Mouse (Mus musculus) CH12.LX (cell line): Measurements from ENCODE around the gene Ncapg2. TPM values are rescaled to one million over a fixed set of nuclear protein-coding genes. Genes with fewer than 3 reads are reported as not detected.
A peak's percentile ranks its signal among the peaks of the same experiment; 100 is the strongest.

Source experiments
- DNase-seq: peaks from one replicate; pipeline ENCODE4 v3.0.0-alpha.2; 2013; ENCODE audit errors: extremely low read depth
- H3K27ac ChIP-seq: 2 replicates; pipeline ENCODE4 v1.5.1; 2012; ENCODE audit warnings: low read depth, mild to moderate bottlenecking, control low read depth, moderate library complexity; ENCODE audit not compliant: insufficient read depth
- H3K27me3 ChIP-seq: replicated peaks from 2 replicates; pipeline ENCODE3; 2012; ENCODE audit warnings: inconsistent platforms
- H3K36me3 ChIP-seq, 2 experiments: replicated peaks in 1 of 2; 2 replicates each; pipeline versions ENCODE3 to v1.6.1; 2012; ENCODE audit warnings: inconsistent platforms in 1 of 2, low read length in 1 of 2, mild to moderate bottlenecking in 1 of 2, mixed read lengths in 1 of 2, moderate library complexity in 1 of 2; ENCODE audit not compliant: control insufficient read depth in 1 of 2, insufficient read depth in 1 of 2
- H3K4me1 ChIP-seq, 2 experiments: 2 replicates each; pipeline ENCODE4 v1.6.1; 2012; ENCODE audit warnings: inconsistent platforms in 1 of 2, moderate library complexity in 1 of 2; ENCODE audit not compliant: insufficient read depth in 2 of 2, control insufficient read depth in 1 of 2
- H3K4me2 ChIP-seq: 2 replicates; pipeline ENCODE4 v1.6.1; 2012; ENCODE audit warnings: low read depth, mild to moderate bottlenecking, control low read depth; ENCODE audit not compliant: poor library complexity, insufficient read depth, severe bottlenecking
- H3K4me3 ChIP-seq, 3 experiments: fragments of 150-350 bp in 1 of 3; sonication (generic) in 1 of 3; replicated peaks in 1 of 3; 2 replicates each; pipeline versions ENCODE3 to v1.5.1; 2011 to 2012; ENCODE audit warnings: low read depth in 2 of 3, low read length in 2 of 3, mild to moderate bottlenecking in 2 of 3, moderate library complexity in 2 of 3, control low read depth in 1 of 3, improper control_type of control experiment in 1 of 3, inconsistent platforms in 1 of 3, mixed read lengths in 1 of 3; ENCODE audit not compliant: poor library complexity in 1 of 3
- H3K79me2 ChIP-seq: replicated peaks from 2 replicates; pipeline ENCODE4 v1.6.1; 2012; ENCODE audit warnings: mild to moderate bottlenecking, moderate library complexity; ENCODE audit not compliant: control insufficient read depth, poor library complexity, insufficient read depth, severe bottlenecking; ENCODE audit errors: extremely low read depth
- H3K9ac ChIP-seq: 2 replicates; pipeline ENCODE4 v1.6.1; 2012; ENCODE audit warnings: low read depth, mild to moderate bottlenecking, control low read depth, moderate library complexity; ENCODE audit not compliant: insufficient read depth
- H3K9me3 ChIP-seq: replicated peaks from 2 replicates; pipeline ENCODE3; 2012; ENCODE audit warnings: low read length, inconsistent platforms, mixed read lengths
- BHLHE40 ChIP-seq: IDR thresholded peaks from 2 replicates; pipeline ENCODE4 v1.6.1; 2011; ENCODE audit warnings: mild to moderate bottlenecking, low read depth, low read length, improper control_type of control experiment
- CHD2 ChIP-seq: IDR thresholded peaks from 2 replicates; pipeline ENCODE4 v1.6.1; 2011; ENCODE audit warnings: low read length, improper control_type of control experiment
- CTCF ChIP-seq, 2 experiments: IDR thresholded peaks in 1 of 2; conservative IDR thresholded peaks in 1 of 2; 2 replicates each; pipeline ENCODE4 v1.5.1; 2011 to 2012; ENCODE audit warnings: low read depth in 2 of 2, low read length in 2 of 2, improper control_type of control experiment in 1 of 2, inconsistent platforms in 1 of 2, mild to moderate bottlenecking in 1 of 2, moderate library complexity in 1 of 2
- EP300 ChIP-seq: IDR thresholded peaks from 2 replicates; pipeline ENCODE4 v1.6.1; 2011; ENCODE audit warnings: low read length, improper control_type of control experiment
- GABPA ChIP-seq: IDR thresholded peaks from 2 replicates; pipeline ENCODE4 v1.6.1; 2012; ENCODE audit warnings: low read depth, low read length, improper control_type of control experiment, inconsistent platforms; ENCODE audit not compliant: insufficient replicate concordance
- IRF4 ChIP-seq: IDR thresholded peaks from 2 replicates; pipeline ENCODE4 v1.6.1; 2014; ENCODE audit warnings: low read depth, mild to moderate bottlenecking, inconsistent platforms, low read length, improper control_type of control experiment
- JUN ChIP-seq: IDR thresholded peaks from 2 replicates; pipeline ENCODE4 v1.6.1; 2011; ENCODE audit warnings: low read depth, mild to moderate bottlenecking, low read length, improper control_type of control experiment, moderate library complexity; ENCODE audit not compliant: insufficient read depth
- MAFK ChIP-seq: IDR thresholded peaks from 2 replicates; pipeline ENCODE4 v1.6.1; 2011; ENCODE audit warnings: low read length, improper control_type of control experiment; ENCODE audit not compliant: insufficient replicate concordance
- MAX ChIP-seq: IDR thresholded peaks from 2 replicates; pipeline ENCODE4 v1.6.1; 2011; ENCODE audit warnings: low read length, improper control_type of control experiment
- MXI1 ChIP-seq: IDR thresholded peaks from 2 replicates; pipeline ENCODE4 v1.6.1; 2011; ENCODE audit warnings: mild to moderate bottlenecking, low read depth, low read length, improper control_type of control experiment
- MYC ChIP-seq: IDR thresholded peaks from 2 replicates; pipeline ENCODE4 v1.6.1; 2011; ENCODE audit warnings: low read depth, mild to moderate bottlenecking, improper control_type of control experiment, low read length
- RAD21 ChIP-seq: IDR thresholded peaks from 2 replicates; pipeline ENCODE4 v1.6.1; 2011; ENCODE audit warnings: low read depth, mild to moderate bottlenecking, low read length, improper control_type of control experiment, moderate library complexity
- SIN3A ChIP-seq: IDR thresholded peaks from 2 replicates; pipeline ENCODE4 v1.6.1; 2012; ENCODE audit warnings: low read length, improper control_type of control experiment, inconsistent platforms
- SMC3 ChIP-seq: IDR thresholded peaks from 2 replicates; pipeline ENCODE4 v1.6.1; 2011; ENCODE audit warnings: low read depth, low read length, improper control_type of control experiment
- TBP ChIP-seq: conservative IDR thresholded peaks from 2 replicates; pipeline ENCODE4 v1.6.1; 2011; ENCODE audit warnings: low read depth, low read length, improper control_type of control experiment
- TCF12 ChIP-seq: IDR thresholded peaks from 2 replicates; pipeline ENCODE4 v1.6.1; 2014; ENCODE audit warnings: low read depth, mild to moderate bottlenecking, inconsistent platforms, low read length, improper control_type of control experiment
- UBTF ChIP-seq: IDR thresholded peaks from 2 replicates; pipeline ENCODE4 v1.6.1; 2012; ENCODE audit warnings: low read depth, mild to moderate bottlenecking, inconsistent platforms, low read length, improper control_type of control experiment, moderate library complexity
- ZC3H11A ChIP-seq: IDR thresholded peaks from 2 replicates; pipeline ENCODE4 v1.6.1; 2012; ENCODE audit warnings: low read depth, mild to moderate bottlenecking, inconsistent platforms, low read length, improper control_type of control experiment
- ZKSCAN1 ChIP-seq: IDR thresholded peaks from 2 replicates; pipeline ENCODE4 v1.6.1; 2012; ENCODE audit warnings: low read depth, inconsistent platforms, low read length, improper control_type of control experiment, borderline replicate concordance
- ZMIZ1 ChIP-seq: IDR thresholded peaks from 2 replicates; pipeline ENCODE4 v1.6.1; 2012; ENCODE audit warnings: low read depth, mild to moderate bottlenecking, inconsistent platforms, low read length, improper control_type of control experiment
- ZNF384 ChIP-seq: IDR thresholded peaks from 2 replicates; pipeline ENCODE4 v1.6.1; 2012; ENCODE audit warnings: low read depth, low read length, improper control_type of control experiment, inconsistent platforms
- dilution Hi-C: fragments of 300-500 bp; cut with MboI; formaldehyde crosslinking; loops from 2 replicates; pipeline ENCODE4 v1.14.3; 2020; ENCODE audit warnings: low sequenced_read_pairs; ENCODE audit not compliant: extremely low pct_unique_long_range_greater_than_20kb, extremely low pct_ligation_motif_present
- in situ Hi-C: fragments of 300-500 bp; cut with MboI; formaldehyde crosslinking; loops from 3 replicates; pipeline ENCODE4 v1.14.3; 2019; ENCODE audit warnings: low sequenced_read_pairs, low pct_ligation_motif_present, low pct_unique_long_range_greater_than_20kb, mixed read lengths
- polyA plus RNA-seq: library from polyadenylated mRNA; unstranded; fragments of >175 nt; gene quantifications from 2 replicates; pipeline ENCODE4 v1.2.1, GENCODE M21; 2012; ENCODE audit warnings: low read depth; ENCODE audit not compliant: insufficient read length
- total RNA-seq, 2 experiments: library from RNA; depleted of rRNA; stranded (reverse); fragments of 300-350 nt in 1 of 2; fragments of >200 nt in 1 of 2; gene quantifications; 2 replicates each; pipeline ENCODE4 v1.2.3; 2012 to 2014

Ncapg2 gene
- total and polyA plus RNA-seq, 3 experiments, result 48.0 to 66.4 (median 65.0) TPM

DNA sequence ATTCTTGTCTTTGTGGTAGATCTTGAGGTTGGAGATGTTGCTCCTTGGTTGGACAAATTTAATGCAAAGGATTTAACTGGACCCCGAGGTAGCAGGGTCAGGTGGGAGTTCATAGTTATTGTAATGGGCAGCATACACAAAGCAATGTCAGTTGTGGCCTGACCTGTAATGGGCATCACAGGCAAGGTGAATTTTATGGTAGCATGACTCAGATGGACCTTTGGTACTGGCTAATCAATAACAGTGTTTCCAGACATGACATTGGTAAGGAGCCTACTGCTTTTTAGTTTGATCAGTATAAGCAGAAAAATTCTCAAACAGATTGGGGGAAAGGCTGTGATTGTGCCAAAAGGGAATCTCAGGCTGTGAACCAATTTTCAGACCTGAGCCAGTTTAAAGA lies 18.4 kb upstream of the Ncapg2 start:
- H3K4me3 ChIP-seq, result no peak overlapping the region
- dilution Hi-C loops (no loop called here), in situ Hi-C loops (no loop called here)
- no peak overlapping the region for H3K27ac ChIP-seq
- no peak overlapping the region for H3K4me2 ChIP-seq
- H3K27me3 ChIP-seq, result no peaks in the 10 kb centered on the region
- H3K9me3 ChIP-seq, result no peaks in the 10 kb centered on the region
- no peak for DNase-seq
- H3K4me1 ChIP-seq, result no peaks in the 10 kb centered on the region
- H3K79me2 ChIP-seq, result no peaks in the 10 kb centered on the region
- no peaks in the 10 kb centered on the region for H3K36me3 ChIP-seq
- TF ChIP-seq ZKSCAN1 (no peak), JUN (no peak), EP300 (no peak), SIN3A (no peak), TBP (no peak), IRF4 (no peak), ZMIZ1 (no peak), BHLHE40 (no peak), MAFK (no peak), MXI1 (no peak), GABPA (no peak), UBTF (no peak)
- no peak overlapping the region for H3K9ac ChIP-seq

- Histone ChIP-seq H3K36me3 (no peaks in the 10 kb centered on the region), H3K9me3 (no peaks in the 10 kb centered on the region), H3K4me3 (no peak overlapping the region), H3K4me2 (no peak overlapping the region), H3K4me1 (peaks cover 5 to 11% of the 10 kb centered on the region in 2 experiments), H3K9ac (no peak overlapping the region), H3K27me3 (no peaks in the 10 kb centered on the region), H3K79me2 (no peaks in the 10 kb centered on the region), H3K27ac (no peak overlapping the region)
- DNase-seq, result no peak
- in situ Hi-C loops, result no loop called here
- dilution Hi-C loops, result no loop called here
- TF ChIP-seq EP300 (no peak), SIN3A (no peak), RAD21 (no peak), GABPA (no peak)
Measured at GRCm38 (mm10) chr12:116389868-116390267, 15.3 kb upstream of the Ncapg2 start.

DNA sequence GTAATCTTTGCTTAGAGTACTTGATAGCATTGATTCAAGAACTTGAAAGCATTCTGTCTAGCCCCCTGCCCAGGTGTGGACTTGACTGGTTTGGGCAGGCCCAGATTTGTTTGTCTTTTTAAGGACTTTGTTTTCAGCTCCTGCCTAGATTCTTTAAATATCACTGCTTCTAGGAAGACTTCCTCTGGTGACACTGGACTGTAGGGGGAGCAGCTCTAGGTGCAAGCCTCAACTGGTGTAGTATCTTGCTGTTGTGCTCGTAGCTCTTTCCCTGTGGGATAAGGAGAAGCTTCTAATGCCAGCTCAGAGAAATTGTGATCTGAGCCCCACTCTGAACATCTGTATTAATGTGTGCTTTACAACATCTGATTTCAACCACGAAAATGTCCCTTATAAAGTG lies 10.9 kb upstream of the Ncapg2 start:
- in situ Hi-C loops (no loop called here), dilution Hi-C loops (no loop called here)
- DNase-seq, result peak; percentile 16

More for the DNA sequence above, 10.9 kb upstream of the Ncapg2 start:
- H3K36me3 ChIP-seq, result peaks cover 0 to 5% of the 10 kb centered on the region in 2 experiments
- TF ChIP-seq RAD21 (peak; percentile 9), ZNF384 (no peak), TCF12 (no peak), MAX (no peak), ZC3H11A (no peak), ZKSCAN1 (no peak), MYC (no peak), MAFK (no peak), CTCF (conservative IDR thresholded peaks at IDR 0.05 in 1 of 2, IDR thresholded peaks at IDR 0.05 in 1 of 2; ENCODE audit: low read depth in 2 of 2, low read length in 2 of 2) (peak in 1 of 2 experiments; percentile 60; a peak in 2 of 4 replicates), SIN3A (peak; percentile 25; the same call in 1 of the 2 replicates), CHD2 (no peak), SMC3 (peak; percentile 30; the same call in 1 of the 2 replicates)
- H3K27ac ChIP-seq, result no peak overlapping the region
- no peaks in the 10 kb centered on the region for H3K9me3 ChIP-seq
- peaks cover 11 to 20% of the 10 kb centered on the region in 2 experiments for H3K4me1 ChIP-seq
- H3K27me3 ChIP-seq, result no peaks in the 10 kb centered on the region
- no peak overlapping the region for H3K9ac ChIP-seq
- H3K4me2 ChIP-seq, result no peak overlapping the region
- H3K4me3 ChIP-seq, result no peak overlapping the region
- H3K79me2 ChIP-seq, result no peaks in the 10 kb centered on the region
